Mouse (Mus musculus) lung, postnatal 0 days (tissue): ENCODE data around the gene Gm49450. TPM values are rescaled to one million over a fixed set of nuclear protein-coding genes. Genes with fewer than 3 reads are reported as not detected.

Experiments
- ATAC-seq: fragments of 200-750 bp; cut with Nextera tagmentation; 2 replicates; pipeline ENCODE4 v1.8.0; 2017; ENCODE audit warnings: moderate library complexity
- DNase-seq: peaks from one replicate; pipeline ENCODE4 v3.0.0-alpha.2; 2016; ENCODE audit warnings: low spot score
- H3K27ac ChIP-seq: fragments of 300-500 bp; sonication (generic); 2 replicates; pipeline ENCODE4 v1.5.1; 2014; ENCODE audit warnings: antibody characterized with exemption, mild to moderate bottlenecking, low read length, mixed read lengths
- H3K27me3 ChIP-seq: fragments of 300-500 bp; sonication (generic); replicated peaks from 2 replicates; pipeline ENCODE4 v1.6.1; 2014; ENCODE audit warnings: low read length, mixed read lengths; ENCODE audit not compliant: insufficient read depth
- H3K36me3 ChIP-seq: fragments of 300-500 bp; sonication (generic); 2 replicates; pipeline ENCODE4 v1.6.1; 2014; ENCODE audit warnings: low read length, mixed read lengths; ENCODE audit not compliant: insufficient read depth
- H3K4me1 ChIP-seq: fragments of 300-500 bp; sonication (generic); 2 replicates; pipeline ENCODE4 v1.6.1; 2014; ENCODE audit warnings: antibody characterized with exemption, low read depth, low read length, mixed read lengths; ENCODE audit not compliant: insufficient read depth
- H3K4me2 ChIP-seq: fragments of 300-500 bp; sonication (generic); replicated peaks from 2 replicates; pipeline ENCODE4 v1.6.1; 2014; ENCODE audit warnings: low read depth, mild to moderate bottlenecking, low read length, moderate library complexity, mixed read lengths
- H3K4me3 ChIP-seq: fragments of 300-500 bp; sonication (generic); 2 replicates; pipeline ENCODE4 v1.5.1; 2014; ENCODE audit warnings: low read depth, low read length
- H3K9ac ChIP-seq: fragments of 300-500 bp; sonication (generic); replicated peaks from 2 replicates; pipeline ENCODE4 v1.6.1; 2014; ENCODE audit warnings: low read depth, mild to moderate bottlenecking
- H3K9me3 ChIP-seq: fragments of 300-500 bp; sonication (generic); 2 replicates; pipeline ENCODE4 v1.6.1; 2016; ENCODE audit warnings: low read length, mixed read lengths
- CTCF ChIP-seq: IDR thresholded peaks from 2 replicates; pipeline ENCODE4 v1.5.1; 2016; ENCODE audit warnings: antibody characterized with exemption, mild to moderate bottlenecking
- EP300 ChIP-seq: IDR thresholded peaks from 2 replicates; pipeline ENCODE4 v1.6.1; 2016; ENCODE audit warnings: antibody characterized with exemption, mild to moderate bottlenecking, control low read depth
- WGBS: fragments of 180-500 bp; shearing (Covaris S2); extraction: QIAGEN DNeasy Blood & Tissue Kit; methylation state at CpG from one replicate; pipeline ENCODE4 v1.1.7; 2014; 5-methylcytosine and 5-hydroxymethylcytosine counted together
- polyA plus RNA-seq: library from polyadenylated mRNA; unstranded; fragments of >200 nt; fragmentation: Nextera tagmentation; extraction: Ambion mirVana; gene quantifications from 2 replicates; pipeline ENCODE4 v1.2.1, GENCODE M21; 2015

The Gm49450 gene
- polyA plus RNA-seq, 1 experiment from 2014 or later: not detected

DNA sequence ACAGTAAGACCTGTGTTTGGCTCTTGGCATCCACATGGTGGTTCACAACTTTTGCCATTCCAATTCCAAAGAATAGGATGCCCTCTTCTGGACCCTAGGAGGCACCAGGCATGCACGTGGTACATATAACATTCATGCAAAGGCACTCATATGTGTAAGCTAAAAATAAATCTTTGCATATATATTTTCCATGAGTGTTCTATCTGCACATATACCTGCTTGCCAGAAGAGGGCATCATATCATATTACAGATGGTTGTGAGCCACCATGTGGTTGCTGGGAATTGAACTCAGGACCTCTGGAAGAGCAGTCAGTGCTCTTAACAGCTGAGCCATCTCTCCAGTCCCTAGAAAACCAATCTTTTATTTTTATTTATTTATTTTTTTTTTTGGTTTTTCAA, 51.8 kb downstream of the Gm49450 start:
- no peaks in the 10 kb centered on the region for H3K9me3 ChIP-seq
- WGBS: 43% methylated on average over 1 of the region's 1 CpGs
- no peak overlapping the region for H3K4me2 ChIP-seq
- no peak for DNase-seq
- no peak for ATAC-seq
- H3K27me3 ChIP-seq: peaks cover 18% of the 10 kb centered on the region
- H3K27ac ChIP-seq: no peak overlapping the region
- H3K4me1 ChIP-seq: peaks cover 12% of the 10 kb centered on the region; the same call in 1 of the 2 replicates
- H3K36me3 ChIP-seq: peaks cover 21% of the 10 kb centered on the region; the same call in 1 of the 2 replicates
- H3K9ac ChIP-seq: no peak overlapping the region
- no peak overlapping the region for H3K4me3 ChIP-seq
- TF ChIP-seq EP300 (no peak), CTCF (no peak)

DNA sequence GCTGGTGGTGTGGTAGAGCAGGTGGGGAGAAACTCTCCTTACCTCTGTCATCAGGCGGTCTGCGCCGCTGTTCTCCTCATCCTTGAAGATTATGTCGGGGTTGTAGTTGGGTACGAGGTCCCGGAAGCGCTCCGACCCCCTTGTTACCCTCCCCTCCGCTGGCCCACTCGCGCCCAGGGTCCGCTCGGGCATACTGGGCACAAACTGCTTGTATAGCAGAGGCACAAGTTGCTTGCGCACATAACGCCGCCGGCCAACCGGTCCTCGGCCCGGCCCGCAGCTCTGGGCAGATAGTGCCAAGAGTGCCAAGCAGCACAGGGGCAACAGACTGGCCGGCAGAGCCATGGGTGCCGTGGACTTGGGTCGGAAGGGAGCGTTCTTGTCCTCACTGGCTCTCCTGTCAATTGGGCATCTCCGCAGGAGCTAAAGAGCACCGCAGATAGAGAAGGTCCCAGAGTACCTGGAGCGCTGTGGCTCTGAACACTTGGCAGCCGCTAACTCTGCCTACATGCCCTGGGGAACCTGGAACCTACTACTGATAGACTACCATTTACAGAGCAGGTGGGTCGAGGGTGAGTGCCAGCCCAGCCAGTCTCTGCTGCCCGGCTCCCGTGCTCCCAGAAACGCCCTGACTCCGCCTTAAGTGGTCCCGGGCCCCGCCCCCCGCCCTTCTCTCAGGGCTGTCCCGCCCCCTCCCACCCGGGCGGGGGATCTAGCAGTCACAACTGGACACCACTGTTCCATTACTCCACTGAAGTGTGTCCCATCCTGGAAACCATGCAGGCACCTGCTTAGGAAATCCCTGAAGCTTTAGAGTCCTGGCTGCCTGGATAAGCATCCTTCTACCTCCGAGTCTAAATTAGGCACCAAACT, 55.2 kb downstream of the Gm49450 start, which contains the start of gene Dhh:
Dhh (minus strand) TSS at position 613 of the 873 bp plus-strand sequence.
- ATAC-seq (peak; percentile 37), DNase-seq (peak; percentile 32)
- no peaks in the 10 kb centered on the region for H3K36me3 ChIP-seq
- peak within 1 kb of the TSS; percentile 27 for H3K4me3 ChIP-seq
- no peak within 1 kb of the TSS for H3K9ac ChIP-seq
- WGBS: 2% methylated on average over 41 of the region's 41 CpGs
- no peaks in the 10 kb centered on the region for H3K9me3 ChIP-seq
- no peak within 1 kb of the TSS for H3K27ac ChIP-seq
- H3K4me1 ChIP-seq: peaks cover 28% of the 10 kb centered on the region
- peaks cover 40% of the 10 kb centered on the region for H3K27me3 ChIP-seq
- TF ChIP-seq EP300 (no peak), CTCF (no peak)
- H3K4me2 ChIP-seq: peak within 1 kb of the TSS; percentile 48

DNA sequence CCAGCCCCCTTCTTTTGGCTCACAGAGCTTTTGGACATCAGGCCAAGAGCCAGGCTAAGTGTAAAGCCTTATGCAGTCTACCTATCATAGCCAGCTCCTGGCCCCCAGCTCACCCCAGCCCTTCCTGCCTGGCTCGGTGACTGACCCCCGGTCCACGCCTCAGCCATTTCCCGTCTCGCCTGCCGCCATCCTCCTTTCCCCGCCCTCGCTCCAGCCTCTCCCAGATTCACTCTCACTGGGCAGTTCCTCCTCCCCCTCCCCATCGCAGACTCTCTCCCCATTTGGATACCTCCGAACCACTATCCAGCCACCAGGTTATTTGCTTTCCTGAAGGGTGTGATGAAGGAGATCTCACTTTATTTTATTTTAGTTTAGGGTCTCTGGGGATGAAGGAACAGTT, 55.9 kb downstream of the Gm49450 start:
- Histone ChIP-seq H3K9ac (no peak overlapping the region), H3K27ac (no peak overlapping the region), H3K4me3 (peak overlapping the region; percentile 27), H3K27me3 (peaks cover 40% of the 10 kb centered on the region), H3K4me1 (peaks cover 28% of the 10 kb centered on the region), H3K4me2 (peak overlapping the region; percentile 48), H3K36me3 (no peaks in the 10 kb centered on the region), H3K9me3 (no peaks in the 10 kb centered on the region)
- TF ChIP-seq CTCF (no peak), EP300 (no peak)
- ATAC-seq (peak; percentile 61), DNase-seq (peak; percentile 51)
- 1% methylated on average over 10 of the region's 10 CpGs for WGBS

DNA sequence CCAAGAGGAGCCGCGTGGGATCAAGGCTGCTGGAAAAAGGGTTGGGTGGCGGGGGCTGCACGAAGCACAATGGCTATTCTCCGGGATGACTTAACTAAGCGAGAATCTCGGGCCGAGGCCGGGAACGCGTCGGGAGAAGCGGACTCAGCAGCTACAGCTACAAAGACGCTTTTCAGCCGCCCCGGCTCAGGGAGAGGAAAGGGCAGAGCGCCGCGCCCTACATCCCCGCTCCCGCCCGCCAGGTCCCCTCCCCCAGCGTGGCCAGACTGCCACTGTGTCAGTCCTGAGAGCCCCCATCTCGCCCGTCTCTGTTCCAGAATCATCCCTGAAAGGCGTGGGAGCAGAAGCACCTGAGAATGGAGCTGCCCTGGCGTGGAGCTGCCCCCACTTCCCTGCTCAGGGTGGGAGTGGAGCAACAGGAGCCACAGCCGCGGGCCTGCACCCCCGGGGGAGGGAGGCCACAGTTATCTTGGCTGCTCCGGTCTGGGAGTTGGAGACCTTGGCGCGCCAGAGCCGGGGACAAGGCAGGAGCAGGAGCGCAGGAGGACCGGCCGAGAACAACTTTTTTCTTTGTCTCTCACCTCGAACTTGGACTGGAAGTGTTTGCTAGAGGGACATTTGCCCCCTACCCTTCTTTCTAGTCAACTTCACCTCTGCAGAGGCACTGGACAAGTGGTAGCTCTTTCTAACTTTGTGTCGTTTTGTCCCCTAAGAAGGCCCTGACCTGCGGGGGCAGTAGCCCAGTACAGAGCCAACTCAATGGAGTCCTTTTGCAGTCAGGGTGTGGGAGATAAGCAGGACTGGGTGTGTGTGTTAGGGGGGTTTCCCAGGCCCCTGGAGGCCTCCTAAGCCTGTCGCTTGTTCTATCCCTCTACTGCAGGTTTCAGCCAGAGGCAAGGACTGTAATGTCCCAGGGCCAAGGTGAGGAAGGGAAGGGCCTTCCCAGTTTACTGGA, 57.4 kb downstream of the Gm49450 start:
- H3K27me3 ChIP-seq: peaks cover 40% of the 10 kb centered on the region
- TF ChIP-seq EP300 (peak; percentile 6; the same call in 1 of the 2 replicates), CTCF (no peak)
- WGBS: 8% methylated on average over 38 of the region's 41 CpGs
- H3K9me3 ChIP-seq: no peaks in the 10 kb centered on the region
- H3K4me3 ChIP-seq: peak overlapping the region; percentile 27
- no peaks in the 10 kb centered on the region for H3K36me3 ChIP-seq
- DNase-seq: peak; percentile 65
- no peak overlapping the region for H3K9ac ChIP-seq
- H3K4me1 ChIP-seq: peaks cover 28% of the 10 kb centered on the region
- H3K4me2 ChIP-seq: peak overlapping the region; percentile 46
- peak; percentile 65 for ATAC-seq
- H3K27ac ChIP-seq: peak overlapping the region; percentile 69

DNA sequence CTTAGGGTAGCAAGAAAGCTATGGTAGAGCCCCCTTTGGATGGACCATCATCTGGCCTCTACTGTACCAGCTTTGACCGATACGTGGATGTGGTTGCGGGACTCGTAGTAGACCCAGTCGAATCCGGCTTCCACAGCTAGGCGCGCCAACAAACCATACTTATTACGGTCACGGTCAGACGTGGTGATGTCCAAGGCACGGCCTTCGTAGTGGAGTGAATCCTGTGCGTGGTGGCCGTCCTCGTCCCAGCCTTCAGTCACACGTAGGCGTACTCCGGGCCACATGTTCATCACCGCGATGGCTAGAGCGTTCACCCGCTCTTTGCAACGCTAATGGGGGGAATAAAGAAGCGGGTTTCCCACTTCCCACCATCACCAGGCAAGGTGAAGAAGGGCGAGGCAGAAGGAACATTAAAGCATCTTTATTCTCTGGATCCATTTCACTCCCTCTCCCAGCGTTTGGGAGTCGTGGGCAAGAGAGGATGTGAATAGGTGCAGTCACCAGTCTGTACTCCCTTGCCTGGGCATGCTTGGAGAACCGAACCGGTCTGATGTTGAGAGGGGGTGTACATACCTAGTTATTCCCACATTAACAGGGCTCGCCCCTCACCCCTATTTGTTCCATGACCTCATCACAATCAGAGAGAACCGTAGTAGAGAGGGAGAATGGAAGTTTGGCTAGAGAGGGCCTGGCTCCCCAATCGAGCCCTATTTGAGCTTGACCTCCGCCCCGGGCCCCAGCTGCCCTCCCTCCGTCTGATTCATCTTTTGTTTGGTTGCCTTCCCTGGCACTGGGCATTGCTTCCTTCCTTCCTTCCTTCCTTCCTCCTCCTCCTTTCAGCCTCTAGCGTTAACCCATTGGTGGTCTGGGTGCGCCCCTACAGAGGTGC, 58.4 kb downstream of the Gm49450 start:
- Histone ChIP-seq H3K4me2 (peak overlapping the region; percentile 94), H3K9me3 (no peaks in the 10 kb centered on the region), H3K4me1 (peaks cover 28% of the 10 kb centered on the region), H3K27me3 (peaks cover 40% of the 10 kb centered on the region), H3K4me3 (peak overlapping the region; percentile 50), H3K9ac (no peak overlapping the region), H3K27ac (peak overlapping the region; percentile 69; the same call in 1 of the 2 replicates), H3K36me3 (no peaks in the 10 kb centered on the region)
- 10% methylated on average over 38 of the region's 38 CpGs for WGBS
- ATAC-seq (peak; percentile 63), DNase-seq (peak; percentile 32)
- peak; percentile 59 for TF ChIP-seq EP300
- TF ChIP-seq CTCF: no peak
